Comparison of ENCODE assay signal across 8 mouse cellular contexts in genomic region chr9:41583711-41584329, GRCm38 (mm10).
A peak's percentile ranks its signal among the peaks of the same experiment; 100 is the strongest.
DNase-seq lines count a peak whose midpoint lies in the region; ATAC-seq lines count a peak whose summit lies in the region.

No protein-coding gene starts in this region.

- H3K9ac ChIP-seq in intestine, embryonic 14.5 days (ENCODE audit: low read length): peak overlapping the region; percentile 93
- peak overlapping the region; percentile 100 for H3K9ac ChIP-seq in neural tube, embryonic 14.5 days (replicated peaks; ENCODE audit: low read depth, low read length)

- no peaks in the 10 kb centered on the region for H3K9me3 ChIP-seq in intestine, embryonic 14.5 days (ENCODE audit: control insufficient read depth, low read length)
- H3K9me3 ChIP-seq in neural tube, embryonic 14.5 days (ENCODE audit: control insufficient read depth, low read length): no peaks in the 10 kb centered on the region

- peak overlapping the region; percentile 94 for H3K27ac ChIP-seq in intestine, embryonic 14.5 days (ENCODE audit: low read depth)
- peak overlapping the region; percentile 99 for H3K27ac ChIP-seq in neural tube, embryonic 14.5 days (ENCODE audit: low read depth, low read length)

- WGBS in intestine, embryonic 14.5 days: 25% methylated on average over 8 of the region's 8 CpGs
- 11% methylated on average over 8 of the region's 8 CpGs for WGBS in neural tube, embryonic 14.5 days

- H3K27me3 ChIP-seq in intestine, embryonic 14.5 days (replicated peaks; ENCODE audit: control insufficient read depth, insufficient read depth, low read length): no peaks in the 10 kb centered on the region
- no peaks in the 10 kb centered on the region for H3K27me3 ChIP-seq in neural tube, embryonic 14.5 days (ENCODE audit: control insufficient read depth, insufficient read depth, low read length)

- peak overlapping the region; percentile 56 for H3K4me2 ChIP-seq in intestine, embryonic 14.5 days (ENCODE audit: low read length)
- H3K4me2 ChIP-seq in neural tube, embryonic 14.5 days (ENCODE audit: low read depth, low read length): peak overlapping the region; percentile 86

- H3K4me3 ChIP-seq in intestine, embryonic 14.5 days (ENCODE audit: low read depth, low read length): peak overlapping the region; percentile 85
- peak overlapping the region; percentile 89 for H3K4me3 ChIP-seq in neural tube, embryonic 14.5 days (ENCODE audit: low read depth, low read length)

- H3K4me1 ChIP-seq in intestine, embryonic 14.5 days (replicated peaks; ENCODE audit: control insufficient read depth, insufficient read depth, low read length): peaks cover 17% of the 10 kb centered on the region; the same call in 1 of the 2 replicates
- H3K4me1 ChIP-seq in neural tube, embryonic 14.5 days (ENCODE audit: control insufficient read depth, insufficient read depth, low read length): peaks cover 25% of the 10 kb centered on the region

- H3K36me3 ChIP-seq in intestine, embryonic 14.5 days (ENCODE audit: control insufficient read depth, insufficient read depth, low read length): peaks cover 18% of the 10 kb centered on the region
- H3K36me3 ChIP-seq in neural tube, embryonic 14.5 days (ENCODE audit: control insufficient read depth, insufficient read depth, low read length): peaks cover 18% of the 10 kb centered on the region; the same call in 1 of the 2 replicates

- no peak for ATAC-seq in intestine, embryonic 14.5 days (replicated peaks; ENCODE audit: low FRiP score, low TSS enrichment, low read depth)
- ATAC-seq in neural tube, embryonic 14.5 days (ENCODE audit: low read depth): no peak

- peak; percentile 35 to 39 for DNase-seq in cerebellum, postnatal 10 days
- no peak for DNase-seq in cerebellum, adult 18-20 months
- DNase-seq in right cerebral cortex, postnatal 10 days (ENCODE audit: low spot score in 2 of 2): peak; percentile 62 to 68
- DNase-seq in right cerebral cortex, postnatal 36 days (ENCODE audit: low spot score in 2 of 2): no peak
- DNase-seq in intestine, embryonic 14.5 days (ENCODE audit: low spot score): peak; percentile 73
- DNase-seq in thymus, postnatal 4 days: no peak
- no peak for DNase-seq in cerebellum, adult 9-11 months

Comparison
In these comparisons a context has a peak if more than half of its experiments do, and no peak if none do; other contexts are left out.
1. DNase-seq: peak in cerebellum, postnatal 10 days (2 of 2), right cerebral cortex, postnatal 10 days (2 of 2) and intestine, embryonic 14.5 days (single experiment); none in cerebellum, adult 18-20 months (0 of 2), right cerebral cortex, postnatal 36 days (0 of 2), thymus, postnatal 4 days (single experiment) and cerebellum, adult 9-11 months (single experiment).